Mouse (Mus musculus) heart, postnatal 0 days (tissue): ENCODE results near the gene Tshz2.

ENCODE experiments used
- CTCF ChIP-seq: IDR thresholded peaks from 2 replicates; pipeline ENCODE4 v1.5.1; 2016; ENCODE audit warnings: antibody characterized with exemption, control low read depth, low read depth
- EP300 ChIP-seq: IDR thresholded peaks from 2 replicates; pipeline ENCODE4 v1.6.1; 2016; ENCODE audit warnings: antibody characterized with exemption, low read depth

DNA sequence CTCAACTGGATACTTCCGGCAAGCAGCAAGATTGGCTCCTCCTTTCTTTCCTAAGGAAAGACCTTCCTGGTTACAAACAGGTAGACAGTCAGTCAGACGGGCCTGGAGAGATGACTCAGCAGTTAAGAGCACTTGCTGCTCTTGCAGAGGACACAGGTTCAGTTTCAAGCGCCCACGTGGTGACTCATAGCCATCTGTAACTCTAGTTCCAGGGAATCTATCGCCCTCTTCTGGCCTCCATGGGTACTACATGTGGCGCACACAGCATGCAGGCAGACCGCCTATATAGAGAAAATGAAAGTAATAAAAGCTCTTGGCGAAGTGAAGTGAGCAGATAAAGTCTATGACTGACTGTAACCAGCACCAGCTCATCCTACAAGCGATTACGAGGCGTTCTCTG is 413.1 kb downstream of the Tshz2 start:
- TF ChIP-seq CTCF (peak; percentile 8; the same call in 1 of the 2 replicates), EP300 (no peak)
